Mouse (Mus musculus) spleen, postnatal 4 days (tissue): Measurements from ENCODE around the gene Ube2b.
A peak's percentile ranks its signal among the peaks of the same experiment; 100 is the strongest.

Source experiments
- DNase-seq, 2 experiments: peaks; one replicate each; pipeline ENCODE4 v3.0.0; 2022; ENCODE audit warnings: low spot score in 2 of 2

Gene Ube2b

DNA sequence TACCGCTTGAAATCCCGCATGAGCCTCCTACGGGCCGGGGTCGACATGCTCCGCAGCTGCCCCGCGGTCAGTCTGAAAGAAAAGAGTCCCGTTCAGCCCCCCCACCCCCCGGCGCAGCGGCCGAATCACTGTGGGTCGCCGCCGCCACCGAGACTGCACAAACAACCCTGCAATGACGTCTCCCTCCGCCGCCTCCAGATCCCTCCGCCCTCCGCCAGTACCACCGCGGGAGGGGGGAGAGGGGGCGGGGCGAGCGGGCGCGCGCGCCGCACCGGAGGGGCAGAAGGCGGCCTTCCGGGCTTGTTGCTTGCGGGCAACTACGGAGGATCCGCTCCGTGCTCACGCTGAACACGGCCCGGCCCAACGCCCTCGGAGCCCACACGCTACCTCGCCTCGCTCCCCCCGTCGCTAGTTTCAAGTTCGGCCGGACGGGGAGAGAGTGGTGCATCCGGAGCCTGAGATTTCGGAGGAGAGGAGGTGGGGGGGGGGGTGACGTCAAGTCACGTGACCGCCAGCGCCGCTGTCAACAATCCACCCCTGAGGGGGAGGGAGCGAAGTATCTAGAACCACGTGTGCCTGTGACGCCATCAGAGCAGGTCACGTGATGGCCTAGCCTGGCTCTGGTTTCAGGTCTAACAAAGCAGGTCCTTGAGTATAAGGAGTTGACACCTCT is at the start of gene Ube2b:
TSS of gene Ube2b (minus strand) at position 473 of the 673 bp plus-strand sequence.
- DNase-seq = peak; percentile 90 to 95

DNA sequence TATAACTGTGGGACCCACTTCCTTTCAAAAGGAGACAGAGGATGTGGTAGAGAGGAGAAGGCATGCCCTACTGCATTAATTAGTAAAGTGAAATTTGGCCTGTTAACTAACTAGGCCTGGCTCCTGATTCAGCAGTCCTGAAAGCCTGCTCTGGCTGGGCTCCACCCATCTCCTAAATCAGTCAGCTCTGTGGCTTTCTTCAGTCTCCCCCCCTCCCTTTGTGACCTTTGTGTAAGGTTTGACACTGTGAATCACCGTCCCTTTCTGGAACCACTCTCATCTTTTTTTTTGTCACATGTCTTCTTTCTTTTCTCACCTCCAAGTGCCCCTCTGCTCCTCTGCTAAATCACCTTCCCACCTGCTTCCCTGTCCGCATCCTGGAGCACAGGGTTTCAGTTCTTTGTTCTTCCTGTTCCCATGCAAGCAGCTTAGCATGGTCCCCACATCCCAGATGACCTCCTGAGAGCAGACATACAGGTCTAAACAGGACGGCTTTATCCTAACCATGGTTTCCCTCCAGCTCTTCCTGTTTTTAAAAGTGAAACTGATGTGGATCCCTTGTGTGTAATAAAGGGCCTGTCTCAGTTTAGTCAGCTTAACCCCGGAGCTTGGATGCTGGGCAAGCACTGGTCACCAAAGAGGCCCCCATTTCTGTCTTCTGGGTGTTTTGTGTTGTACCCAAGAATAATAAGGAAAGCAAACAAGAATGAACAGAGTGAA is 46.0 kb upstream of the Ube2b start:
- DNase-seq = no peak

DNA sequence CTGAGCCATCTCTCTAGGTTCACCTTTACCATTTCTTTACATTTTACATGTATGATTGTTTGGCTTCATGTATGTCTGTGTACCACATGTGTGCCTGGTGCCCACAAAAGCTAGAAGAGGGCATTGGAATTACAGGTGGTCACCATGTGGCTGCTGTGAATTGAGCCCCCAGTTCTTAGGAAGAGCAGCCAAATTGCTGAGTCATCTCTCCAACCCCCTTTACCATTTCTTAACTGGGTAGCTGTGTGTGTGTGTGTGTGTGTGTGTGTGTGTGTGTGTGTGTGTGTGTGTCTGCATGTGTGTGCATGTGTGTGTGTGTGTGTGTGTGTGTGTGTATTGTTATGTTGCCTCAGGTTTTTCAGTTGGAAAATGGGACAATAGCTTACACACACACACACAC is 43.6 kb upstream of the Ube2b start:
- no peak for DNase-seq

DNA sequence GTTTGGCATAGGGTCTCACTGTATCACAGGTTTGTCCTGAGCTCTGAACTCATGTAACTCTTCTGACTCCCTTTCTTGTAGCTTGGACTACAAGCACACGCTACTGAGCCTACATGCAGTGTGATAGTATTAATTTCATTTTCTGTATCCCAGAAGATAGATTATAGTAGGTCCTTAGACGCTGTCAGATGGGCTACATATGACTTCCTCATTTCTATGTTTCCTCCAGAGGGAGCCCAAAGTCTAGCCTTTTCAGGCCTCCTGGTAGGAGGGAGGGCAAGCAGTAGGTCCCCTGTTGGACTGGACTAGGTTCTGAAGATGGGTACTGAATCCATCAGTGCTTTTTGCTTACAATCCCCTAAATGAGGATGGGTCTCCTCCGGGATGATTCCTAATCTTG is 42.7 kb upstream of the Ube2b start:
- no peak for DNase-seq

DNA sequence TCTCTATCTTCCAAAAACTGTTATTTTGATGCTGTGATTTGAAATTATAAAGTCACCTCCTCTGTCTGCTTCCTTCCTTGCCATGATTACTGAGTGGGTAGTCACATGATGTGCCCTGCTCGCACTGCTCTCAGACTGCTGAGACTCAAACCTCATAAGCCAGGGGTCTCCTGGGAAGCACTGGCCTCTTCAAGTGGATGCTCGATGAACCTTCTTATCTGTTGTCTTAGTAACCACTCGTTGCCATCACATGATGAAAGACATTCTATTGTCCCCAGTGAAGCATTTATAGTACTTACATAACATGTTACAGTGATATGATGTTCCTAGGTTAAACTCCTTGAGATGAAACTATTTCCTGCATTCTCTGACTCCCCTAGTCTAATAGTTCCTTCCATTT is 37.1 kb upstream of the Ube2b start:
- DNase-seq = no peak

DNA sequence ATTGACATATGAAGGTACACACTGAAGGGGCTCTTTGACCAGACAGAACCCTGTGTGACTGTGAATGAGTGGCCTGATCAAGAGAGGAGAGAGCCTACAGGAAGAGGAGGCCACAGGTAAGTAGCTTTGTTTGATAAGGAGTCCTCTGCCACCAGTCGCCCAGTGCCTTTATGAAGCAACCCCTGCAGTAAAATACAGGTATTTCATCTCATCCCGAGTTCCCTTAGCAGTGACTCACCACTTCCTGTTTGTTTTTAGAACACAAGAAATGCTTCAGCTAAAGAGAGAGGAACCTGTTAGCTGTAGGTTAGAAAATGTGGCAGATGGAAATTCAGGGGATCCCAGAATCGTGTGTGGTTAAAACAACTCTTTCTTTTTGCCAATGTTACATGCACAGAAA is 35.3 kb upstream of the Ube2b start:
- DNase-seq = no peak

DNA sequence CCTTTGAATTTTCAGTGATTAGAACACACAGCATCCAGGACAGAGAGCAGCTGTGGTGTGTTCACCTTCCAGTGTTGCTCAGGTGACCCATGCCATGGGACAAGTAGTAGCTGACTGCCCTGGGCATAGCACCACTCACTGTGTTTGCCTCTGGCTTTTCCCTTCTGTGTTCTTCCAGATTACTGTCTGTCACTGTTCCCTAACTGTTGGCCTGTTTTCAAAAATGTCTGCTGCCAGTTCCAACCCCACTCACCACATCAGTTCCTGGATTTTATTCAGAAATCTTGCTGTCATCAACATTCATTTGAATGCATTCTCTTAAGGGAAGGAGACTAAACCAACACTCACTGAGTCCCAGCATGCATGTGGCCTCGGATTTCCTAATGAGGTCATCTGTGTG is 33.4 kb upstream of the Ube2b start:
- no peak for DNase-seq

DNA sequence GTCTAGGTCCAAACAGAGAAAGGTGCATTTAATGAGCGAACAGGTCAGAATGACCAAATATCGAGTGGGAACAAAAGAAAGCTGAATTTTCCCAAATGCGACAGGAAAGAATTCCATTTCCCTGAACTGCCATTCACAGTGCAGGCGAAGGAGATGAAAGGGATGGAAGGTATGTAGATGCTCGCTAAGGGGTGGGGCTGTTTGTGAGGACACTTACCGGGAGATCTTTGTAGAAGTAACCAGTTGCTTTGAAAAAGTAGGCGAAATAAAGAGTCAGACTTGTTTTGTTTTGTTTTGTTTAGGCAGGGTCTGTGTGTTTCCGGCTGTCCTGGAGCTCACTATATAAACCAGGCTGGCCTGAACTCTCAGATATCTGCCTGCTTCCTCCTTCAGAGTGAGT is 31.8 kb upstream of the Ube2b start:
- DNase-seq = no peak

DNA sequence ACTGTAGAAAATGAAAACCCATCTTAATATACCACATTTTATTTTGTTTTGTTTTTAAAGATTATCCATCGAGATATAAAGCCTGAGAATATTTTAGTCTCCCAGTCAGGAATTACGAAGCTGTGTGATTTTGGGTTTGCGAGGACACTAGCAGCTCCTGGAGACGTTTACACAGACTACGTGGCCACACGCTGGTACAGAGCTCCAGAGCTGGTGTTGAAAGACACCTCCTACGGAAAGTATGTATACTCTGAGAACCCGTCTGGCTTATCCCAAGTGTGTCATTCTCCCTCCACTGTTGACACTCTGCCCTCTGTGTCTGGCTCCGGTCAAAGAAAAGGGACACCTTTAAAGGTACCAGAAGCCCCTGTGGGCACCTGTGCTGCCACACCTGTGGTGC is 17.7 kb upstream of the Ube2b start:
- DNase-seq = no peak

DNA sequence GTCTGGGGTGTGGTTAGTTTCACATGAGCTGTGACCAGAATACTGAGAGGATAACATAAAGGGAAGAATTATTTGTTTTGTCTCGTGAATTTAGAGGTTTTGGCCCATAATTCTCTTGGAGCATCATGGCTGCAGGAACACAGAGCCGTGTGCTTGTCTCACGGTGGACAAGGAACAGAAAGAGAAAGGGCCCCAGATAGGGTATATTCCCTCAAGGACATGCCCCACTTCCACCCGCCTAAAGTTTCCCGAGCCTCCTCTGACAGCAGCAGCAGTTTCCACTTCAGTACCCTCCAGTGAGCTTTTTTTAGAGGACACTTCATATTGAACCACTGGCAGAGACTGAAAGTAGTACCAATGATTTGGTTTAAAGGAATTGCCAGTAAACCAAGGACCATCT is 11.0 kb upstream of the Ube2b start:
- DNase-seq = no peak

DNA sequence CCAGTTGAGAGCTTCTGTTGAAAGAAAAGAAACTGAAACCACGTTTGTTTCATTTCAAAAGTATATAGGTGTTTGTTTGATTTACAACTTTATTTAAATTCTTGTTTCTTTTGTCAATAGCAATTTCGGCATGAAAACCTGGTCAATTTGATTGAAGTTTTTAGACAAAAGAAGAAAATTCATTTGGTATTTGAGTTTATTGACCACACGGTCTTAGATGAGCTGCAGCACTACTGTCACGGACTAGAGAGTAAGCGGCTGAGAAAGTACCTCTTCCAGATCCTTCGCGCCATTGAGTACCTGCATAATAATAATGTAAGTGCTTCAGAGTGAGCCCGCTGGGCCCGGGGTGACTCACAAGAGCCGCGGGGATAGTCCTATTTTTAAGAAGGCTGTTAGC is 10.4 kb upstream of the Ube2b start:
- DNase-seq = no peak

DNA sequence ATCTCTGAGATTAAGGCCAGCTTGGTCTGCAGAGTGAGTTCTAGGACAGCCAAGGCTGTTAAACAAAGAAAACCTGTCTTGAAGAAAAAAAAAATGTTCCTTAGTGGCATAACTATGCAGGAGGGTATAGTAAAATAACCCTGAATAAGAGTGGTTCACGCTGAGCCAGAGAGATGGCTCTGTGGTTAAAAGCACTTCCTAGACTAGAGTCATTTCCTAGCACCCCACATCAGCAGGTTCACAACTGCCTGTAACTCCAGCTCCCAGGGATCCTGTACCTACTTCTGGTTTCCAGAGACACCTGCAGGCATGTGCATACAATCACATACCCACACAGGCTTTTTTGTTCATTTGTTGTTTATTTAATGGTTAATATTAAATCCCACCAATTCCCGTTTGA is 5.0 kb upstream of the Ube2b start:
- no peak for DNase-seq

DNA sequence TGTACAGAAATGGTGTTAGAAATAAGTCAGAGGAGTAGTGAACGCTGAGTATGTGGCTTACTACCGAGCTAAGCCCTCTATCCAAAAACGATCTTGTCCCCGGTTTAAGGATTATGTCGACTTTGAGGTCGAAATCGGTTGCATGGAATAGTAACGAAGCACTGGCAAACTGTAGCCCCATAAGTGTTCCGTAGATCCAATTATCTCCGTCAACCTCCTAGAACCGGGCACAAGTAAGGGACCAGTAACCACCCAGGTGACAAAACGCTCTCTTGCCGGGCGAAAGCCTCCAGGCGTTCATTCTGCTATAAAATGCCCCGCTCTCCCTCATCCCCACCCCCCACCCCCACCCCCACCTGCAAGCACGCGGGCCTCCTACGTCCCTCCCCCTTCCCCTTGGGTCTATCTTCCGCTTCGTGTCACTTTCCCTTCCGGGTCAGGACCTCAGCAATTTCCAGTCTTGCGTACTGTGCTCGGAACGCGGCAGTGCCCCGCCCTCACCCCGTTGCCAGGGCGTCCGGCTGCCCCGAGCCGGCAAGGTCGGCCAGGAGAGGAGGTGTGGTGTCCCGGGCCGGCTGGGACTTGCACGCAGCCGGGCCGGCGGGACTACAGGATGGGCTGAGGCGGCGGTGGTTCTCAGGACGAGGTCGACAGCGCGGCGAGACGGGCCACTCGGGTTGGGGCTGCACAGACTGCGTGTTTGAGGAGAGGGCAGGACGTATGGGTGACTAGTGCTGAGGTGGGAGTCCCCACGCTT is 3.4 kb upstream of the Ube2b start, which contains the start of gene Cdkl3:
TSS of gene Cdkl3 (plus strand) at position 450 of the 757 bp plus-strand sequence.
- peak; percentile 90 to 94 for DNase-seq

DNA sequence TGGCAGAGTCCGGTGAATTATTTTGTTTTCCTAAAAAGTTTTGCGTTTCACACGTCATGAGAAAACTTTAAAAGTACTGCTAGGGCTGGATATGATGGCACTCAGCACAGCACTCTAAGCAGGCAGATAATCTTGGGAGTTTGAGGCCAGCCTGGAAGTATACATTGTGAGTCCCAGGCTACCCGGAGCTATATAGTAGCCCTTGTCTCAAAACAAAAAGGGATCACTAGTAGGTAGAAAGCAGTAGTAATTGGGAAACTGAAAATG is 2.9 kb upstream of the Ube2b start:
- DNase-seq = no peak

DNA sequence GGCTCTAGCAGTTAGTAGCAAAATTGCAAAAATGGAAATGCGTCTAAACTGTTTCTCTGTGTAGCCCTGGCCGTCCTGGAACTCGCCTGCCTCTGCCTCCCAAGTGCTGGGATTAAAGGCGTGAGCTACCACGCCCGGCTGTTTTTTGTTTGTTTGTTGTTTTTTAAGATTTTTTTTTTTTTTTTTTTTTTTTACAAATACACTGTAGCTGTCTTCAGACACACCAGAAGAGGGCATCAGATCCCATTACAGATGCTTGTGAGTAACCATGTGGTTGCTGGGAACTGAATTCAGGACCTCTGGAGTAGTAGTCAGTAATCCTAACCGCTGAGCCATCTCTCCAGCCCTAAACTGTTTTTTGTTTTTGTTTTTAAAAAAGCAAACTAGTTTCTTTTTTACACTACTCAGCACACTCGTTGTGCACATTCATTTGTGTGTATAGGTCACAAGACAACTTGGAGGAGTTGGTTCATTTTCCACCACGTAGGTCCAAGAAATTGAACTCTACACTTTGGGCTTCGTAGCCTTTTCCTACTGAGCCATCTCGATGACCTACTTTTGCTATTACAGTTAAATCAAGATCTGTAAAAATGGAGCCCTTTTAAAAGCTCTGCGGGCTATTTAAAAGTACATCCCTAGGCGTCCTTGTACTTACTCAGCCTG is 2.4 kb upstream of the Ube2b start:
- no peak for DNase-seq

DNA sequence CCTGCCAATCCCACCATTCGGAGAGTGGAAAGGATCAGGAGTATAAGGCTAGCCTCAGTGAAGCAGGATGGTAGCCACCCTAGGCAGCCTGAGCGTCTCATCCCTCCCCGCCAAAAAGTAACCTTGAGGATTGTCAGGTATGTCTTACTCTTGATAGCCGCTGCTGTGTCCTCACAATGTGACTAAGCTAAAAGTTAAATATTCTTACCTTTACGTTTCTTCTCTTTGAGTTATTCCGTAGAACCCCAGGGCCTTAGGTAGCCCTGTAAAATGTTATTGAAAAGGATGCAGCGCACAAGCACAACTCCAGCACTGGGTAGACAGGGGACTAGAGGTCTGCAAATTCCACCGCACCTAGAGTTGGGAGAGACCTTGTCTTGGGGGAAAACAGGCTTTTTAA is 1.3 kb upstream of the Ube2b start:
- DNase-seq = no peak

DNA sequence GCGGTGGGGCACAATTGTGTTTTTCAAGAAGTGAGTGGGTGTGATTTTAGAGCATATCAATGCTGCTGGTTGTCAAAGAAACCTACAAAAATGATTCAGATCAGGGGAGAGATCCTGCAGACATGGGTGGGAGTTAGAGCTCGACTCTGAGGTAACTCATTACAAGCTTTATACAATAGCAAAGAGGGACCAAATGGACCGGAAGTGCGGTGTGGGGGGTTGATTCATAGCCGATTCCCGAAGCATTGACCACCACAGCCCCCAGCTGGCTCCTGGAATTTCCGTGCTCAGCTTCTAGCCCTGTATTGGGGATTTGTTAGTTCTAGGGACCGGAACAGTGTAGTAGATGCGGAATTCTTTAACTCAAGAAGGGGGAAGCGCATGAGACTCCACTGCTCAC is 779 bp upstream of the Ube2b start:
- DNase-seq = no peak

DNA sequence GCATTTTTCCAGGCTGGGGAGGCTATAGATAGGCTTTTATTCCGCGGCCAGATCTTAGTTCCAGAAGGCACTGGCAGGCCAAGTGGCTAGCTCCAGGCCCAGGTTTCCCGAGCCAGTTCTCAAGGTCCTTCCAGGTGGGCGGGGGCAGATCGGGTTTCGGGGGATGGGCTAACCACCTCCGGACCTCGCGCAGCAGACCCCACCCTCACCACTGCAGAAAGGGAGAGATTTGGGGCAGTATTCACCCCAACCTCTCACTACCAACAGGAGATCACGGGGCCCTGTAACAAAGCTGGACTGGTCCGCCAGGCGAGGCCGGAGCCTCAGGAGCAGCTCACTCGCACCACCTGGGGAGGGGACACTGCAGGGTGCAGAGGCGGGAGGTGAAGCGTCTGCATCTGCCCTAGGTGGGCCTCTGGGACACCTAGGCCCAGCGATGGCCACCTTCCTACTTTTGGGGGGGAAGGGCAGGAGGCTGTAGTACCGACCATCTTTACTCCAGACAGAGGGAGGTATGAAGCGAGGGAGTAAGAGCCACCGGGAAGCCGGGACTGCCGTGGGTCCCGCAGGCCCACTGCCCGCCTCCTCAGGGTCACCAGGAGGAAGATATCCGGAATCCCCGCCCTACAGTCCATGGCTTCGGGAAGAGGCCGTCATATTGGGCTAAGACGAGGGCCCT is 812 bp downstream of the Ube2b start:
- peak; percentile 43 to 72 for DNase-seq

DNA sequence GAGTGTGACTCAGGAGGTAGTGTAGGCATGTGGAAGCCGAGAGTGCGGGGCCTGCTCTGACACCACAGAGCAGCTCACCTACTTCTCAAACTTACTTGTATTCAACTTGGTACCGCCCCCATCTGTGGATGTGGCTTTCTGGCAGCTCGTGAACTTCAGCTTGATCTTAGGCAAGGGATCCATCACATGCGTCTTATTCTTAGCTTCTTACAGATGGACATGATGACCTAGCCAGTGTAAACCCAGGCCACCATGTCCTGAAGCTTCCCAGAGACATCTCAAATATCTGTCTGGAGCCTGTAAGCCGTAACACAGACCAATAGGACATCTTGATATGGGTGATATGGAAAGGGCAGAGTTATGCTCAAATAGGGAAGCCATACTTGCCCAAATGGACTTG is 28.9 kb downstream of the Ube2b start:
- DNase-seq = no peak

DNA sequence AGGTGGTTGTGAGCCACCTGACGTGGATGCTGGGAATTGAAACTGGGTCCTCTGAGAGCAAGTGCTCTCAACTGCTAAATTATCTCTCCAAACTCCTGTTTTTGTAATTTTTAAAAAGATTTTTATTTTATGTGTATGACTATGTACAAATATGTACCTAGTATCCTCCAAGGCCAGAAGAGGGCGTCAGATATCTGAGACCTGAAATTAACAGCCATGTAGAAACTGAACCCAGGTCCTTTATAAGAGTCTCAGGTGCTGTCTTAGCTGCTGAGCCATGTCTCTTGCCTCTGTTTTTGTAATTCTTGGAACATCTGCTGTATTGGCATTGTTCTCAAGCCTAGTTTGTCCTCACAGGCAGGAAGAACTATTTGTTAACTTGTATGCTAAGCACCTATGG is 31.1 kb downstream of the Ube2b start:
- no peak for DNase-seq

DNA sequence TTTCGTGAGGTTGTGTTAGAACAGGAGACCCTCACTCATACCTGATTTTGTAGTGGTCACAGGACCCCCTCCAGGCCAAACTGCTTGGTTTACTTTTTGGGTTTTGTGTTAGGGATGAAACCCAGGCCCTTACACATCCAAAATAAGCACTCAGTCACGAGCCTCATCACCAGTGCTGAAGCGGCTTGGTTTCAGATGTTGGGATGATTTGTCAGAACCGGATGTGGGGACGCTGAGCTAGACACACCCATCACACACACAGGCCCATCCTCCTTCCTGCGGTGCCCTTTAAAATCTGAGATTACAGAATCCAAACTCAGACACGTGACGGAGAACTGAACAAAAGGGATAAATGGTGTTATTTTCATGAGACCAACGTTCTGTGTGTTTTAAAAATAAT is 31.7 kb downstream of the Ube2b start:
- no peak for DNase-seq
